Comparison of ENCODE assay signal across 9 mouse cellular contexts in the genomic region with DNA sequence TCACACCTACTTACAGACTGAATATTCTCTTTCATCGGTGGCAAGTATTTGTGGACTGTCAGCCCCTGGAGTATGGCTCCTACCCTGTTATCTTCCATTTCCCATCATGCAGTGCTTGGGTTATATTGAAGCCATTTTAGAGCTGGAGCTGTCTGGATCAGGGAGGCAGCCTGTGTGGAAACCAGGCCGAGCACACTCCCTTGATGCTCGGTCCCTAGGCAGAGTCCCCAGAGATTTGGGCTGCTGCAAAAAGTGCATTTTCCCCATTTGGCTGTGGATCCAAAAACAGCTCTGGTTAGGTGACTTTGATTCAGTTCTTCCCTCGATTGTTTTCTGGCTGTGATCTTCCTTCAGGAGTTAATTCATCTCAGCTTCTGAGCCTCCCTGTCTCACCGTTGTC. TPM values are rescaled to one million over a fixed set of nuclear protein-coding genes. Genes with fewer than 3 reads are reported as not detected.
A peak's percentile ranks its signal among the peaks of the same experiment; 100 is the strongest.
DNase-seq lines count a peak whose midpoint lies in the region; ATAC-seq lines count a peak whose summit lies in the region.
"Had no signal": no experiment of that assay in that cellular context is flagged by ENCODE, and none has a peak within 500 bp of the region (broad histone marks: within the 10 kb centered on the region; RNA-seq: fewer than 3 reads in every experiment).

No protein-coding gene starts in this region.

- peaks cover 14% of the 10 kb centered on the region for H3K36me3 ChIP-seq in heart, embryonic 13.5 days
- peaks cover 9% of the 10 kb centered on the region; the same call in 1 of the 2 replicates for H3K36me3 ChIP-seq in neural tube, embryonic 12.5 days
- no peaks in the 10 kb centered on the region for H3K36me3 ChIP-seq in liver, embryonic 11.5 days (ENCODE audit: control insufficient read depth, insufficient read depth, low read length)
- H3K36me3 ChIP-seq in stomach, embryonic 16.5 days (ENCODE audit: control insufficient read depth, insufficient read depth, low read length): no peaks in the 10 kb centered on the region

- no peak overlapping the region for H3K27ac ChIP-seq in heart, embryonic 13.5 days (replicated peaks)
- no peak overlapping the region for H3K27ac ChIP-seq in neural tube, embryonic 12.5 days
- no peak overlapping the region for H3K27ac ChIP-seq in liver, embryonic 11.5 days (ENCODE audit: low read depth, low read length)
- no peak overlapping the region for H3K27ac ChIP-seq in stomach, embryonic 16.5 days (ENCODE audit: low read length)

- intact Hi-C loops in heart, postnatal 10 days (cut with DNase I): loop anchor here (5.0 kb wide), 1 partner anchor 55 kb away; no protein-coding TSS in a partner anchor

- no peaks in the 10 kb centered on the region for H3K27me3 ChIP-seq in heart, embryonic 13.5 days (replicated peaks)
- H3K27me3 ChIP-seq in neural tube, embryonic 12.5 days (replicated peaks): no peaks in the 10 kb centered on the region
- no peaks in the 10 kb centered on the region for H3K27me3 ChIP-seq in liver, embryonic 11.5 days (replicated peaks; ENCODE audit: control insufficient read depth, insufficient read depth, low read length)
- no peaks in the 10 kb centered on the region for H3K27me3 ChIP-seq in stomach, embryonic 16.5 days (ENCODE audit: control insufficient read depth, insufficient read depth, low read length)

- WGBS in heart, embryonic 13.5 days: 54% methylated on average over 5 of the region's 5 CpGs
- 81% methylated on average over 5 of the region's 5 CpGs for WGBS in neural tube, embryonic 12.5 days
- 73% methylated on average over 5 of the region's 5 CpGs for WGBS in liver, embryonic 11.5 days
- 56% methylated on average over 5 of the region's 5 CpGs for WGBS in stomach, embryonic 16.5 days

- H3K4me3 ChIP-seq in heart, embryonic 13.5 days: peak overlapping the region; percentile 93
- H3K4me3 ChIP-seq in neural tube, embryonic 12.5 days: no peak overlapping the region
- no peak overlapping the region for H3K4me3 ChIP-seq in liver, embryonic 11.5 days (ENCODE audit: low read depth, low read length)
- no peak overlapping the region for H3K4me3 ChIP-seq in stomach, embryonic 16.5 days (replicated peaks; ENCODE audit: low read length)

- ATAC-seq in heart, embryonic 13.5 days (ENCODE audit: extremely low read depth, insufficient number of reproducible peaks, low FRiP score, low TSS enrichment): no peak
- ATAC-seq in neural tube, embryonic 12.5 days (ENCODE audit: low FRiP score, low read depth): no peak
- no peak for ATAC-seq in liver, embryonic 11.5 days (replicated peaks; ENCODE audit: low FRiP score)
- no peak for ATAC-seq in stomach, embryonic 16.5 days (ENCODE audit: insufficient read depth, low FRiP score)

- H3K9ac ChIP-seq in heart, embryonic 13.5 days: peak overlapping the region; percentile 94; the same call in 1 of the 2 replicates
- no peak overlapping the region for H3K9ac ChIP-seq in neural tube, embryonic 12.5 days
- H3K9ac ChIP-seq in liver, embryonic 11.5 days (ENCODE audit: low read depth, low read length): peak overlapping the region; percentile 20; the same call in 1 of the 2 replicates
- peak overlapping the region; percentile 5; the same call in 1 of the 2 replicates for H3K9ac ChIP-seq in stomach, embryonic 16.5 days (ENCODE audit: low read length)

- no peaks in the 10 kb centered on the region for H3K9me3 ChIP-seq in heart, embryonic 13.5 days
- no peaks in the 10 kb centered on the region for H3K9me3 ChIP-seq in neural tube, embryonic 12.5 days
- no peaks in the 10 kb centered on the region for H3K9me3 ChIP-seq in liver, embryonic 11.5 days (ENCODE audit: control insufficient read depth, low read length)
- H3K9me3 ChIP-seq in stomach, embryonic 16.5 days (replicated peaks; ENCODE audit: control insufficient read depth, low read length): no peaks in the 10 kb centered on the region

- peak overlapping the region; percentile 85 for H3K4me2 ChIP-seq in heart, embryonic 13.5 days
- peak overlapping the region; percentile 88 for H3K4me2 ChIP-seq in neural tube, embryonic 12.5 days (replicated peaks)
- peak overlapping the region; percentile 64; the same call in 1 of the 2 replicates for H3K4me2 ChIP-seq in liver, embryonic 11.5 days
- H3K4me2 ChIP-seq in stomach, embryonic 16.5 days (ENCODE audit: low read depth, low read length): peak overlapping the region; percentile 78

- peaks cover 61% of the 10 kb centered on the region for H3K4me1 ChIP-seq in heart, embryonic 13.5 days
- peaks cover 19% of the 10 kb centered on the region for H3K4me1 ChIP-seq in neural tube, embryonic 12.5 days
- H3K4me1 ChIP-seq in liver, embryonic 11.5 days (replicated peaks; ENCODE audit: control insufficient read depth, insufficient read depth, low read length): peaks cover 20% of the 10 kb centered on the region
- H3K4me1 ChIP-seq in stomach, embryonic 16.5 days (ENCODE audit: control insufficient read depth, insufficient read depth, low read length): peaks cover 24% of the 10 kb centered on the region

- no peak for DNase-seq in heart, postnatal 10 days
- DNase-seq in neural tube, embryonic 10.5 days (ENCODE audit: extremely low spot score, low spot score): no peak
- no peak for DNase-seq in liver, embryonic 11.5 days (ENCODE audit: low spot score)
- DNase-seq in thymus, postnatal 36 days: no peak
- no peak for DNase-seq in spleen, postnatal 36 days (ENCODE audit: low spot score in 2 of 2)
- DNase-seq: lung, postnatal 10 days had no signal

RNA-seq across cellular contexts. Expression of gene Ywhab, which starts 2.1 kb away (rescaled TPM):
- 225 and 236 TPM in 2 replicates for polyA plus RNA-seq in heart, embryonic 13.5 days (2015; fragmentation: Nextera tagmentation; extraction: Ambion mirVana)
- 100 to 1,000 TPM; 138 to 139 TPM for total RNA-seq in heart, postnatal 10 days (2021)
- polyA plus RNA-seq in neural tube, embryonic 12.5 days (2016; fragmentation: Nextera tagmentation; extraction: Ambion mirVana): 346 and 381 TPM in 2 replicates
- 228 and 233 TPM in 2 replicates for polyA plus RNA-seq in liver, embryonic 11.5 days (2014; fragmentation: Nextera tagmentation; extraction: Ambion mirVana)
- 272 and 274 TPM in 2 replicates for polyA plus RNA-seq in stomach, embryonic 16.5 days (2015; fragmentation: Nextera tagmentation; extraction: Ambion mirVana)

RNA-seq across cellular contexts. Expression of gene Pabpc1l, which starts 28.4 kb away (rescaled TPM):
- polyA plus RNA-seq in heart, embryonic 13.5 days (2015; fragmentation: Nextera tagmentation; extraction: Ambion mirVana): 0.83 and 0.98 TPM in 2 replicates
- total RNA-seq in heart, postnatal 10 days (2021): under 1 TPM; 0.77 to 0.91 TPM
- 2.1 and 2.2 TPM in 2 replicates for polyA plus RNA-seq in neural tube, embryonic 12.5 days (2016; fragmentation: Nextera tagmentation; extraction: Ambion mirVana)
- 0.78 and 1.2 TPM in 2 replicates for polyA plus RNA-seq in liver, embryonic 11.5 days (2014; fragmentation: Nextera tagmentation; extraction: Ambion mirVana)
- 0.75 and 0.87 TPM in 2 replicates for polyA plus RNA-seq in stomach, embryonic 16.5 days (2015; fragmentation: Nextera tagmentation; extraction: Ambion mirVana)
